Mouse (Mus musculus) erythroblast, embryonic 14.5 days (primary cell): ENCODE data around the gene Ghr.

Source experiments
- GATA1 ChIP-seq: IDR thresholded peaks from 2 replicates; pipeline ENCODE4 v1.6.1; 2012; ENCODE audit warnings: low read length, inconsistent platforms, mixed read lengths
- TAL1 ChIP-seq: IDR thresholded peaks from 3 replicates; pipeline ENCODE4 v1.6.1; 2012; ENCODE audit warnings: low read length, inconsistent platforms, mixed read lengths

DNA sequence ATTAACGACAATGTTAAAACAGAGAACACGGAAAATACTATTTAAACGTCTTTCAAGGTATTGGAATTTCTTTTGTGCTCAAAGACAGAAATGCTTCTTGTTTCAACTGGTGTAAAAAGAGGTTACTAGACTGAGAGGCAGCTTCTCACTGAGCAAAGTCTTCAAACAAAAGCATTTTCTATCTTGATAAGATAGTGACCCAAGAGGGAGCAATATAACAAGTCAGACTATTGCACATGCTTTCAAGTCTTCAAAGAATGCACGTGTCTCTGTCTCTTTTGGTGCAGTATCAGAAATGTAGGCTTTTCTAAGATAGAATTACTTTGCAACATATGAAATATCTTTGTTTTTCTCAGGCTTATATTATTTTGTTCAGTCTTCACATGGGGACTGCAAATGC is 116.7 kb downstream of the Ghr start:
- no peak for TF ChIP-seq TAL1
- no peak for TF ChIP-seq GATA1
